Mouse (Mus musculus): ENCODE data around the gene Gucy2c.

DNA sequence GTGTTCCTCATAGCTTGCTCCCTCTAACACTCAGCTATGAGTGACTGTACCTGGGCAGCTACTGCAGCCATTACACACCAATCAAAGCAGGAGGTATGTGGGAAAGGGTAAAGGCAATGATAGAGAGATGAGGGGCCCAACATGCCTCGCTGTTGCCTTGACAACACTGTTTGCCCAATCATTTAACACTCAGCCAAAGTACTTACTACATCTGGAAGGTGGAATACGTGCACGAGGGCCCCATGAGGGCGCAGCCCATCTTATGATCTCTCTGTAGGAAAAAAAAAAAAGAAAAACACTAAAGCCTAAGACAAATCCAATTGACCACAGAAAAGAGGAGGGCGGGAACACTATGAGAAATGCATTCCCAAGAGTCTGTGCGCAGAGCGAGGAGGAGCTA is 11.7 kb downstream of the Gucy2c start:
- TF ChIP-seq POLR2A (IDR thresholded peaks at IDR 0.05; ENCODE audit: control insufficient read depth, extremely low read depth, insufficient read depth, low read length, poor library complexity) (no peak), CTCF (IDR thresholded peaks at IDR 0.05; ENCODE audit: borderline replicate concordance, control insufficient read depth, extremely low read depth, insufficient read depth, low read length, poor library complexity) (no peak)
